In genomic region chr8:106133526-106133925, GRCm38 (mm10) we compare ENCODE assay signal across 17 mouse cellular contexts. TPM values are rescaled to one million over a fixed set of nuclear protein-coding genes. Genes with fewer than 3 reads are reported as not detected.
DNase-seq lines count a peak whose midpoint lies in the region; ATAC-seq lines count a peak whose summit lies in the region.
"Had no signal": no experiment of that assay in that cellular context is flagged by ENCODE, and none has a peak within 500 bp of the region (broad histone marks: within the 10 kb centered on the region; RNA-seq: fewer than 3 reads in every experiment).

No protein-coding gene starts in this region.

- 72% methylated on average over 13 of the region's 13 CpGs for WGBS in embryonic facial prominence, embryonic 13.5 days
- WGBS in embryonic facial prominence, embryonic 10.5 days, result 72% methylated on average over 13 of the region's 13 CpGs
- 60% methylated on average over 13 of the region's 13 CpGs for WGBS in lung, embryonic 15.5 days

- no peak overlapping the region for H3K4me3 ChIP-seq in embryonic facial prominence, embryonic 13.5 days
- no peak overlapping the region for H3K4me3 ChIP-seq in embryonic facial prominence, embryonic 10.5 days
- H3K4me3 ChIP-seq in lung, embryonic 15.5 days, result no peak overlapping the region
- H3K4me3 ChIP-seq: forebrain, embryonic 13.5 days; heart, embryonic 15.5 days; layer of hippocampus, adult 2 months; midbrain, embryonic 10.5 days; neural tube, embryonic 12.5 days had no signal

- H3K4me2 ChIP-seq in embryonic facial prominence, embryonic 13.5 days, result peak overlapping the region; percentile 84; the same call in 1 of the 2 replicates
- peak overlapping the region; percentile 43 for H3K4me2 ChIP-seq in lung, embryonic 15.5 days
- H3K4me2 ChIP-seq: forebrain, embryonic 13.5 days; heart, embryonic 15.5 days; neural tube, embryonic 12.5 days had no signal

- peaks cover 45% of the 10 kb centered on the region for H3K36me3 ChIP-seq in embryonic facial prominence, embryonic 13.5 days
- peaks cover 54% of the 10 kb centered on the region for H3K36me3 ChIP-seq in embryonic facial prominence, embryonic 10.5 days (replicated peaks)
- peaks cover 41% of the 10 kb centered on the region for H3K36me3 ChIP-seq in lung, embryonic 15.5 days

- no peak for ATAC-seq in embryonic facial prominence, embryonic 13.5 days (ENCODE audit: insufficient number of reproducible peaks, insufficient read depth, low FRiP score, low TSS enrichment, low read depth)
- no peak for ATAC-seq in lung, embryonic 15.5 days (ENCODE audit: borderline replicate concordance, extremely low read depth, low FRiP score, low TSS enrichment)
- ATAC-seq: forebrain, embryonic 13.5 days had no signal

- H3K4me1 ChIP-seq in embryonic facial prominence, embryonic 13.5 days, result peaks cover 30% of the 10 kb centered on the region
- peaks cover 48% of the 10 kb centered on the region for H3K4me1 ChIP-seq in embryonic facial prominence, embryonic 10.5 days
- peaks cover 24% of the 10 kb centered on the region for H3K4me1 ChIP-seq in lung, embryonic 15.5 days

- no peaks in the 10 kb centered on the region for H3K9me3 ChIP-seq in embryonic facial prominence, embryonic 13.5 days
- no peaks in the 10 kb centered on the region for H3K9me3 ChIP-seq in embryonic facial prominence, embryonic 10.5 days
- no peaks in the 10 kb centered on the region for H3K9me3 ChIP-seq in lung, embryonic 15.5 days
- H3K9me3 ChIP-seq: forebrain, embryonic 13.5 days; heart, embryonic 15.5 days; midbrain, embryonic 10.5 days; neural tube, embryonic 12.5 days had no signal

- H3K9ac ChIP-seq in embryonic facial prominence, embryonic 13.5 days, result no peak overlapping the region
- H3K9ac ChIP-seq in lung, embryonic 15.5 days, result no peak overlapping the region
- H3K9ac ChIP-seq: forebrain, embryonic 13.5 days; heart, embryonic 15.5 days; liver, embryonic 14.5 days; neural tube, embryonic 12.5 days had no signal

- peaks cover 59% of the 10 kb centered on the region for H3K27me3 ChIP-seq in embryonic facial prominence, embryonic 13.5 days
- peaks cover 63% of the 10 kb centered on the region for H3K27me3 ChIP-seq in embryonic facial prominence, embryonic 10.5 days (replicated peaks; ENCODE audit: low read depth, poor library complexity, severe bottlenecking)
- peaks cover 37% of the 10 kb centered on the region for H3K27me3 ChIP-seq in lung, embryonic 15.5 days

- no peak for DNase-seq in embryonic facial prominence, embryonic 10.5 days (ENCODE audit: low spot score)
- no peak for DNase-seq in lung, postnatal 10 days
- DNase-seq in CD4-positive, CD25-positive, alpha-beta regulatory T cell, adult 2 months (ENCODE audit: low read depth, low spot score), result peak; percentile 35
- peak; percentile 42 for DNase-seq in naive thymus-derived CD4-positive, alpha-beta T cell, adult 2 months (ENCODE audit: low read depth)
- no peak for DNase-seq in cerebellum, adult 9-11 months
- DNase-seq in heart, adult 9 months (ENCODE audit: low spot score in 2 of 2), result no peak
- DNase-seq: cerebellum, adult 9-10 months; left cerebral cortex, postnatal 4 days; right cerebral cortex, postnatal 25 days had no signal

- H3K27ac ChIP-seq in embryonic facial prominence, embryonic 13.5 days, result no peak overlapping the region
- no peak overlapping the region for H3K27ac ChIP-seq in embryonic facial prominence, embryonic 10.5 days (replicated peaks)
- H3K27ac ChIP-seq in lung, embryonic 15.5 days, result no peak overlapping the region
- H3K27ac ChIP-seq: forebrain, embryonic 13.5 days; heart, embryonic 15.5 days; layer of hippocampus, adult 2 months; liver, embryonic 14.5 days; midbrain, embryonic 10.5 days; neural tube, embryonic 12.5 days had no signal

RNA-seq across cellular contexts. Expression of gene Esrp2, which starts 3.2 kb away (rescaled TPM):
- polyA plus RNA-seq in embryonic facial prominence, embryonic 13.5 days (2015; fragmentation: Nextera tagmentation; extraction: Ambion mirVana), result 22.2 and 25.9 TPM in 2 replicates
- 7.5 and 10.5 TPM in 2 replicates for polyA plus RNA-seq in embryonic facial prominence, embryonic 10.5 days (2016; fragmentation: Nextera tagmentation; extraction: Ambion mirVana)
- 43.6 and 44.1 TPM in 2 replicates for polyA plus RNA-seq in lung, embryonic 15.5 days (2015; fragmentation: Nextera tagmentation; extraction: Ambion mirVana)

RNA-seq across cellular contexts. Expression of gene Pla2g15, which starts 16.7 kb away (rescaled TPM):
- 18.1 and 18.7 TPM in 2 replicates for polyA plus RNA-seq in embryonic facial prominence, embryonic 13.5 days (2015; fragmentation: Nextera tagmentation; extraction: Ambion mirVana)
- 12.8 and 13.8 TPM in 2 replicates for polyA plus RNA-seq in embryonic facial prominence, embryonic 10.5 days (2016; fragmentation: Nextera tagmentation; extraction: Ambion mirVana)
- polyA plus RNA-seq in lung, embryonic 15.5 days (2015; fragmentation: Nextera tagmentation; extraction: Ambion mirVana), result 12.7 and 13.7 TPM in 2 replicates

RNA-seq across cellular contexts. Expression of gene Slc7a6, which starts 35.1 kb away (rescaled TPM):
- polyA plus RNA-seq in embryonic facial prominence, embryonic 13.5 days (2015; fragmentation: Nextera tagmentation; extraction: Ambion mirVana), result 57.6 and 59.2 TPM in 2 replicates
- polyA plus RNA-seq in embryonic facial prominence, embryonic 10.5 days (2016; fragmentation: Nextera tagmentation; extraction: Ambion mirVana), result 71.6 and 84.5 TPM in 2 replicates
- 50.8 and 57.6 TPM in 2 replicates for polyA plus RNA-seq in lung, embryonic 15.5 days (2015; fragmentation: Nextera tagmentation; extraction: Ambion mirVana)

Comparison
In these comparisons a context has a peak if more than half of its experiments do, and no peak if none do; other contexts are left out.
1. DNase-seq: peak in CD4-positive, CD25-positive, alpha-beta regulatory T cell, adult 2 months (single experiment) and naive thymus-derived CD4-positive, alpha-beta T cell, adult 2 months (single experiment); none in embryonic facial prominence, embryonic 10.5 days (single experiment), lung, postnatal 10 days (single experiment), cerebellum, adult 9-11 months (single experiment) and heart, adult 9 months (0 of 2).